Mouse (Mus musculus): ENCODE data around the gene Angpt4. TPM values are rescaled to one million over a fixed set of nuclear protein-coding genes. Genes with fewer than 3 reads are reported as not detected.

The Angpt4 gene
- total RNA-seq, 2 experiments from 2014 or later, result 0.14 to 0.37 TPM

- no peak for DNase-seq (ENCODE audit: low spot score in 2 of 2)
- intact Hi-C loops (cut with DNase I), result no loop called here
Measured at GRCm38 (mm10) chr2:151910498-151910897, 512 bp upstream of the Angpt4 start.

GRCm38 (mm10) chr2:151911751-151912150, 741 bp downstream of the Angpt4 start:
- DNase-seq (ENCODE audit: low spot score in 2 of 2), result no peak
- intact Hi-C loops (cut with DNase I), result no loop called here

DNA sequence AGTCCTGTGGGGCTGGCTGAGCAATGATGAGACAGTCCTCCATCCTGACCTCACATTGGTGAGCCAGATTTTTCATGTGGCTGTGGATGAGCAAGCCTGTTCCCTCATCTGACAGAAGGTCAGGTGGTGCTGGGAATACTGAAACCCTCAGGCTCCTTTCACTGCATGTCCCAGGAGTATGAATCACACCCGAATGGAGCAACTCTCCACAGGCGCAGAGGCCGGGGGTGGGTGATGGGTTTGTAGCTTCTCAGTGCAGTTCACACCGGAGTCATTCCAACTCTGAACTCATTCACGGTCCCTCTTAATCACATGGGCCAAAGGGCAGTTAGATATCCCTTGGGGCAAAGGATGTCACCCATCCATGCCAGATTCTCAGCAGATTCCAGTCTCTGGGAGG, 3.1 kb downstream of the Angpt4 start:
- intact Hi-C loops (cut with DNase I), result no loop called here

GRCm38 (mm10) chr2:151915111-151915510, 4.1 kb downstream of the Angpt4 start:
- intact Hi-C loops (cut with DNase I), result no loop called here
- DNase-seq (ENCODE audit: low spot score in 2 of 2), result no peak

More for the DNA sequence above, 3.1 kb downstream of the Angpt4 start:
- DNase-seq (ENCODE audit: low spot score in 2 of 2), result no peak

DNA sequence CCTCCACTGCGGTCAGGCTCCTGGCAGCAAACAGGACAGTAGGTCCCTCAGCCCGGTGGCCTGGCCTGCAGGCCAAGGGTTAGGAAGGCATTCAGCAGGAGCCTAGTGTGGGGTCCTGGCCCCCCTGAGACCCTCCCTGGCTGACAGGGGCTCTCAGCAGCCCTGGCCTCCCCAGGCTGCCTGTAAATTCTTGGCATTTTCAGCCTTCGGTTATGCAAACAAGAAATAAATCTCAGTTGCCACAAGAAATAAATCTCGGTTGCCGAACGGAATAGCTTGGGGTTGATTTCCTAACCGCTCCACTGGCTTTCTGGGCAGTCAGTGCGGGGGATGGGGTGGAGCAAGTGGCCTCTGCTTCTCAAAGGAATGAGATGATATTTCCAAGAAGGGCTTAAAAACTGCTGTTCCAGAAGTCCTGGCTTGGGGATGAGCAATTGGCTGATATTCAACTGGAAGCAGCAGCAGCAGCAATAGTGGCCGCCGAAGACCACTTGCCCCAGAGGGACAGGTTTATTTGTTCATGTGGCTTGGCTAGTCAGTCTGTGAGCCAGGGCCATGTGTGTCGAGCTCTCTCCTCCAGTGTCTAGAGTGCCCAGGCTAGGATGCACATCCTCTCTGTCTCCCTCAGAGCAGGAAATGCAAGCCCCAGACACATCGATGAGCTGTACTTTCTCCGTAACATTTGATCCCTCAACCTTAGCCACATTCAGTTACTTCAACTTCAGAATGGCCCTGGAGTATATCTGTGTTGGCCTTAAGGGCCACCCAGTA, 5.2 kb downstream of the Angpt4 start:
- intact Hi-C loops (cut with DNase I), result no loop called here

GRCm38 (mm10) chr2:151919140-151919539, 8.1 kb downstream of the Angpt4 start:
- no peak for DNase-seq (ENCODE audit: low spot score in 2 of 2)

More for the DNA sequence above, 5.2 kb downstream of the Angpt4 start:
- no peak for DNase-seq (ENCODE audit: low spot score in 2 of 2)

DNA sequence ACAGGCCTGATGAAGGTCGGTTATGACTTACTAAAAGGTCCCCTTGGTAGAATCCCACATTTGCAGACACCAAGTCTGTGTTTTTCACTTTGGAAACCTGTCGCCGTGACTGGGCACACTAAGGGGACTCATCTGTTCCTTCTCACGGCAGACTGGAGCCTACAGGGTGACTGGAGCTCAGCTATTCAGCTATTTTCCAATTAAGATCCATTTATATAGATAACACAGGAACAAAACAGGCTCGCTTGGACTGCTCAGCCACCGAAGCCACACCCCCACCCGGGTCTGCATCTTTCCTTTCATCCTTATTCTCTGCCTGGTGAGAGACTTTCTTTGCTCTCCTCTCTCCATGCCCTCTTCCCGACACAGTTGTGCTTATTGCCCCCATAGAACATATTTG, 10.1 kb downstream of the Angpt4 start:
- no peak for DNase-seq (ENCODE audit: low spot score in 2 of 2)
- intact Hi-C loops (cut with DNase I), result no loop called here

More at GRCm38 (mm10) chr2:151919140-151919539, 8.1 kb downstream of the Angpt4 start:
- intact Hi-C loops (cut with DNase I), result no loop called here

DNA sequence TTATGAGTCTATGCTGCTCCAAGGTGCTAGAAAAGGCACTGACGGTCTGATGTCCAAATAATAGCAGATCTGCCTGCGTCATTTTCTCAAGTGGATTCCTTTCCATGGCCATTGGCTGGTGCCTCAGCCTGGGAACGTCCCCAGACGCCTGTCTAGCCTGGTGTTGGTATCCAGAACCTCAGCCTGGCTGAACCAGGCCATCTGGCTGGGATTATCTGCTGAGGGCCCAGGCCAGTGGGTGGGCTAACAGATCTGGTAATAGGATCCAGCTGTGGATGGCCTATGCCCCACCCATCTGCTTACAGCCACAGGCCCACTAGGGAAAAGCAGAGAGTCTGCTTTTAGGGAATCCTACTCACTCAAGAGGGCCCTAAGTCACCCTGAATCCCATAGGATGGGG, 10.6 kb downstream of the Angpt4 start:
- intact Hi-C loops (cut with DNase I), result no loop called here
- no peak for DNase-seq (ENCODE audit: low spot score in 2 of 2)

GRCm38 (mm10) chr2:151924276-151924675, 13.3 kb downstream of the Angpt4 start:
- intact Hi-C loops (cut with DNase I), result no loop called here
- no peak for DNase-seq (ENCODE audit: low spot score in 2 of 2)

DNA sequence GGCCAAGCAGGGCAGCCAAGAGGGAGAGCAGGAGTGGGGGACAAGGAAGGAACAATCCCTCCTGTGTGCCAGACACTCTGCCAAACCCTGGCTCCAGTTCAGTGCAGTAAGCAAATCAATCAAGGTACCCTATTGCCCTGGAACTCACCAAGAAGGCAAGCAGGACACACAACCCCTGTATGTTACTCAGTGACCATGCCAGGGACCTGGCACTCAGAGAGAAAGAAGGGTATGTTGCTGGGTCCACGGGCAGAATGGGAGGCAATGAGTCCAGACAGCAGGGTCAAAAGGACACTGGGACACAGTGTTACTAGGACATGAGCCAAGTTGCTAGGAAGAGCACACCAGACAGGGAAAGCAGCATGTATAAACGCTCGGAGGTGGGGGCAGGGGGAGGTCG, 14.7 kb downstream of the Angpt4 start:
- DNase-seq (ENCODE audit: low spot score in 2 of 2), result no peak
- intact Hi-C loops (cut with DNase I), result no loop called here

DNA sequence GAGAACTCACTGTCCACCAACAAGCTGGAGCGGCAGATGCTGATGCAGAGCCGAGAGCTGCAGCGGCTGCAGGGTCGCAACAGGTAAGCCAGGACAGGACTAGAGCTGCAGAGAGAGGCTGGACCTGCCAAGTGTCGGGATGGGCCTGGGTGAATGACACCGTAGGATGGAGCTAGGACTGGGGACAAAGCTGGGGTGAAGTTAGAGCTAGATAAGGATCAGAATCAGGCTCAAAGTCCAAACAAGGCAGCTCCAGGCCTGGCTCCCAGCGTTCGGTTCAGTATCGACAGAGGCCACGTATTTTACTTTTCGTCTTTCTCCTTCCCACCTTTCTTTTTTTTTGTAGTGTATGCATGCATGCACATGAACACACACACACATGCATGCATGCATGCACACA, 16.1 kb downstream of the Angpt4 start:
- no peak for DNase-seq (ENCODE audit: low spot score in 2 of 2)
- intact Hi-C loops (cut with DNase I), result no loop called here

GRCm38 (mm10) chr2:151930389-151931074, 19.5 kb downstream of the Angpt4 start:
- intact Hi-C loops (cut with DNase I), result loop anchor here (2.0 to 5.0 kb wide), 2 partner anchors 53 to 62 kb away; no protein-coding TSS in a partner anchor
- DNase-seq (ENCODE audit: low spot score in 2 of 2), result peak; percentile 61 to 76

GRCm38 (mm10) chr2:151937893-151938292, 26.9 kb downstream of the Angpt4 start:
- DNase-seq (ENCODE audit: low spot score in 2 of 2), result no peak
- intact Hi-C loops (cut with DNase I), result no loop called here

DNA sequence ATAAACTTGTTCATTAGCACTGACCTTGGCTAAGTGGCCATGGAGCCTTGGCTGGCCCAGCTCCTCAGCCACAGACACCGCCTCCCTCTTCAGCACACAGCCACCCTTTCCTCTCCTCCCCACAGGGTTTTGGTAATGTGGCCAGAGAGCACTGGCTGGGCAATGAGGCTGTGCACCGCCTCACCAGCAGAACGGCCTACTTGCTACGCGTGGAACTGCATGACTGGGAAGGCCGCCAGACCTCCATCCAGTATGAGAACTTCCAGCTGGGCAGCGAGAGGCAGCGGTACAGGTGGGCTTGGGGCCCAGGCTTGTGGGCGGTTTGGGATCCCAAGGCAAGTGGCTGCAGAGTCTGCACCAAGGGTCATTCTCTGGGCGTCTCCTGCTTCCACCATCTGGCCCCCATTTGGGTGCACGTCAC, 27.8 kb downstream of the Angpt4 start:
- intact Hi-C loops (cut with DNase I), result no loop called here

GRCm38 (mm10) chr2:151939651-151940420, 28.8 kb downstream of the Angpt4 start:
- no peak for DNase-seq (ENCODE audit: low spot score in 2 of 2)
- intact Hi-C loops (cut with DNase I), result no loop called here

More for the DNA sequence above, 27.8 kb downstream of the Angpt4 start:
- peak in 1 of 2 experiments; percentile 26 for DNase-seq (ENCODE audit: low spot score in 2 of 2)

DNA sequence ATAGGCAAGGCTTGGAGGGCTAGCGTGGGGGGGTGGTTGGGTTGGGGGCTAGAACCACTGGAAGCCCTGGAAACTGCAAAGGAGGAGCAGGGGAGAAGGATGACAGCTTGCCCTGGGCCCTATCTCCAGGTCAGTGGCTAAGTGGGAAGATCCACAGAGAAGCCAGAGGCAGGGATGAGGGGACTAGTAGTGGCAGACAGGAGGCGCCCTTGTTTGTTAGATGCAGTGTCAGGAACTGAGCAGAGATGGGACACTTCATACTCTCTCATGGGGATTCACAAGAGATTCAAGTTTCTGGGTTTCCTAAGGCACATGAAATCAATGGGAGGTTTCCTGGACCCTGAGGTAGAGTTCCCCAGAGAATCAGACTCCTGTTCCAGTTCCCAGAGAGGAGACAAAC, 30.3 kb downstream of the Angpt4 start:
- no peak for DNase-seq (ENCODE audit: low spot score in 2 of 2)
- intact Hi-C loops (cut with DNase I), result no loop called here

- intact Hi-C loops (cut with DNase I), result no loop called here
- no peak for DNase-seq (ENCODE audit: low spot score in 2 of 2)
Measured at GRCm38 (mm10) chr2:151944106-151944505, 33.1 kb downstream of the Angpt4 start.

DNA sequence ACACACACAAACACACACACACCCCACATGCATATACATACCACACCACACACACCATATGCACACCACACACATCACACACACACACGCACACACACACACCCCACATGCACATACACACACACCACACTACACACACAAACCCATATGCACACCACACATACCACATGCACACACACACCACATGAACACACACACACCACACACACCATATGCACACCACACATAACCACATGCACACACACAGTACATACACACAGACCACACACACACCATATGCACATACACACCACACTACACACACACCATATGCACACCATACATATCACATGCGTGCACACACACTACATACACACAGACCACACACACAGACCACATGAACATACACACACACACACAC, 36.6 kb downstream of the Angpt4 start:
- DNase-seq (ENCODE audit: low spot score in 2 of 2), result no peak
- intact Hi-C loops (cut with DNase I), result no loop called here

GRCm38 (mm10) chr2:151948311-151948710, 37.3 kb downstream of the Angpt4 start:
- DNase-seq (ENCODE audit: low spot score in 2 of 2), result no peak
- intact Hi-C loops (cut with DNase I), result no loop called here

GRCm38 (mm10) chr2:151949082-151949774, 38.2 kb downstream of the Angpt4 start:
- peak; percentile 36 to 51 for DNase-seq (ENCODE audit: low spot score in 2 of 2)
- intact Hi-C loops (cut with DNase I), result no loop called here

Data from left cerebral cortex, postnatal 25 days (tissue).